Mouse (Mus musculus): ENCODE data around the gene Ttc16.

Ttc16 gene

DNA sequence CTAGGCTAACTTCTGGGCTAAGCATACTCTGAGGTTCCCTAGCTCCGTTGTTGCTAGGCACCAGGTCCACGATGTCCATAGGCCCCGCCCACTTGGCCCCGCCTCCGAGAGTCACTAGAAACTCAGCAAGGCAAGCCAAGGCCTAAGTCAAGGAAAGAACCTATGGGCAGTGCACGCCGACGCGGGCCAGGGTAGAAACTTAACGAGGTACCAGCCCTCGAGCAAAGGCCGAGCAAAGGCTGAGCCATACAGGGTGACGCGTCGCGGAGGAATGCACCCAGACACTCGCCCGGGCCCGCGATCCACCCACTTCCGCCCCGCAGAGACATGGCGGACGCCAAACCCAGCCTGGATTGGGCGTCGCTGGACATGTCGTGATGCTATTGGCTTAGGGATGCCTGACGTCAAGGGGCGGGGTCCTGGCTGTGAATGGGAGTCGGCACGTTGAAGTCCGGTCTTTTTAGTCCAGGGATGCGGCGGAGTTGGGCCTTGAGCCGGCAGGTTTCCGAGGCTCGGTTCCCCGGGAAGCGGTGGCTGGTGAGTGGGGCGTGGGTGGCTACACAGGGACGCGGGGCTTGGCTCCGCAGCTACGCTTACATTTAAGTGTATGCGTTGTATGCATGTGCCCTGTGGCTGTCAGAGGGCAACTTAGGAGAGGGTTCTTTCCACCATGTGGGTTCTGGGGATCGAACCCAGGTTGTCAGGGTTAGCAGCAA, at the start of gene Ttc16, which contains the start of gene Ptrh1:
Gene Ttc16 (minus strand): TSS at position 275 of the 716 bp plus-strand sequence.
Gene Ptrh1 (plus strand): TSS at position 428 of the 716 bp plus-strand sequence.
- peak; percentile 99 for DNase-seq (ENCODE audit: low read depth, low spot score)

DNA sequence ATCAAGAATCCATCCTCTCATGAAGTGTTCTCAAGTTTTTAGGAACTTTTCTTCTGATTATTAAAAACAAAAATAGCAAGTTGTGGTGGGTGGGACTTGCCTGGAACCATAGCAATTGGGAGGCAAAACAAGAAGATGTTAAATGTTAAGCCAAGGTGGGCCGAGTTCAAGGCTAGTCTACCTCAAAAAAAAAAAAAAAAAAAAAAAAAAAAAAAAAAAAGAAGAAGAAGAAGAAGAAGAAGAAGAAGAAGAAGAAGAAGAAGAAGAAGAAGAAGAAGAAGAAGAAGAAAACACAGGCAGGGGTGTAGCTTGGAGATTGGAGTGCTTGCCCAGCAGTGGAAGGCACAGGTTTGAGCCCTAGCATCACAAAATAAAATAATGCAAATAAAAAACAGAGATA, 49.3 kb upstream of the Ttc16 start:
- DNase-seq (ENCODE audit: low read depth, low spot score) = no peak

DNA sequence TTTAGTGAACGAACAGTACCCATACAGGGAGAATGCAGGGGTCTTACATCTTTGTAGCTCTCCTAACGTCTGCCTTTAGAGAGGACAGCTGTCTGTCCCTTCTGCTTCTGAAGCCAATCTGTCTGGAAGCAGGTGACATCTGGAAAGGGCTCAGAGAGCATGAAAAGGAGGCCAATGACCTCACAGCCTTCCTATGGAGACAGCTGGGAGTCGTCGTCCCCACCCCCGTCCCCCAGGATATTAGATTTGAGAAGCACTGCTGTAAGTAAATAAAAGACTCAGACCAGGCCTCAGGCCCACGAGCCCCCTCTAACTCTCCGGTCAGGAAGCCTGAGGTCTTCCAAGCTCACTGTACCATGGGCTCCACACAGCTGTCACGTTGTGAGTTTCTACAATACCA, 48.7 kb upstream of the Ttc16 start:
- no peak for DNase-seq (ENCODE audit: low read depth, low spot score)

DNA sequence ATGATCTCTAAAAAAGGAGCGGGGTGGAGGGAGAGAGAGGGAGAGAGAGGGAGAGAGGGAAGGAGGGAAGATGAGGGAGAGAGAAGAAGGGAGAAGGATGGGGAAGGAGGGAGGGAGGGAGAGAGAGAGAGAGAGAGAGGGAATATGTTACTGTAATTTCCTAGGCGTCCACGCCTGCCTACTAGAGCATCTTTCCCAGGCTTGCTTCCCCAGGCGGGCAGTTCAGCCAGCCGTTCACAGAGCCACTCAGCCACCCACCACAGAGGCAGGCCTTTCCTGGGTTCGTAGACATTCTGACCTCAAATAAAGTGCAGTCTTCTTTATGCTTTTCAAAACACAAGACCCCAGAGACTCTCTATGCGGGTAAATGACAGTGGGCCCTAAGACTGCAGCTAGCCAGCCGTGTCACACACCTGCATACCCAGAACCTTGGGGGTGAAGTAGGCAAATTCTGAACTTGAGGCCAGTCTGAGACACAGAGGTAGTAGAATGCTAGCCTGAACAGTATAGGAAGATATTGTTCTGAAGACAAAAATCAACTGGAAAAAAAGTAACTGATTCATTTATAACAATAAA, 48.2 kb upstream of the Ttc16 start:
- DNase-seq (ENCODE audit: low read depth, low spot score) = no peak

DNA sequence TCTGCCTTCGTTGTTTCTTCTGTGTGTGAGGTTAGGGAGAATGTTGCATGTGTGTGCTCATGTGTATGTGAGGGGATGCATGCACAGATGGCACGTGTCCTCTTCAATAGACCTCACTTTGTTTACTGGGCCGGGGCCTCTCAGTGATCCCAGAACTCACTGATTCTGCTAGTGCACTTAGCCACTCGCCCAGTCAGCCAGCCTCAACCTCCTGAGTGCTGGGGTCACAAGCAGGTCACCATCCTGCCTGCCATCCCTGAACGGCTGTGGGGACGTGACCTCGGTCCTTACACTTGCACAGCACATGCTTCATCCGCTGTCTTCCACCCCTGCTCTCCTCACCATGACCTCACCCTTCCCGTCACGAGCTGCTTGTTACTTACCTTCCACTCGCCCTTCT, 47.7 kb upstream of the Ttc16 start:
- DNase-seq (ENCODE audit: low read depth, low spot score) = peak; percentile 16

DNA sequence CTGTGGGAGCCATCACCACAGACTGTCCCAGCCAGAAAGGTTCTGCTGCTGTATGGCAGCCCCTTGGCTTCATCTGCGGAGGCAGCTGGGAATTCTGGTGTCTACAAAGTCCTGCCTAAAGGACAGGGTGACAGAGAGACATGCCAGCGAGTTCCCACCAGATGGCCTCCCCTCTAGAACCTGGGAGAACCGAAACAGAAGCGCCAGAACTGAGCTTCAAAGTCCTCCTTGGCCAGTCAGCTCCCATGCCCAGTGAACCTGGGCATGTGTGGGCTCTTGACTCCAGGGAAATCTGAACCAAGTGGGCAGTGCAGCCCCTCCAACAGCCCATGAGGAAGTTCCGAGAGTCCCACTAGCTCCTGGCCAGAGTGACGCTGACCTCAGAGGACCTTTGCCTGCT, 47.2 kb upstream of the Ttc16 start:
- DNase-seq (ENCODE audit: low read depth, low spot score) = no peak

DNA sequence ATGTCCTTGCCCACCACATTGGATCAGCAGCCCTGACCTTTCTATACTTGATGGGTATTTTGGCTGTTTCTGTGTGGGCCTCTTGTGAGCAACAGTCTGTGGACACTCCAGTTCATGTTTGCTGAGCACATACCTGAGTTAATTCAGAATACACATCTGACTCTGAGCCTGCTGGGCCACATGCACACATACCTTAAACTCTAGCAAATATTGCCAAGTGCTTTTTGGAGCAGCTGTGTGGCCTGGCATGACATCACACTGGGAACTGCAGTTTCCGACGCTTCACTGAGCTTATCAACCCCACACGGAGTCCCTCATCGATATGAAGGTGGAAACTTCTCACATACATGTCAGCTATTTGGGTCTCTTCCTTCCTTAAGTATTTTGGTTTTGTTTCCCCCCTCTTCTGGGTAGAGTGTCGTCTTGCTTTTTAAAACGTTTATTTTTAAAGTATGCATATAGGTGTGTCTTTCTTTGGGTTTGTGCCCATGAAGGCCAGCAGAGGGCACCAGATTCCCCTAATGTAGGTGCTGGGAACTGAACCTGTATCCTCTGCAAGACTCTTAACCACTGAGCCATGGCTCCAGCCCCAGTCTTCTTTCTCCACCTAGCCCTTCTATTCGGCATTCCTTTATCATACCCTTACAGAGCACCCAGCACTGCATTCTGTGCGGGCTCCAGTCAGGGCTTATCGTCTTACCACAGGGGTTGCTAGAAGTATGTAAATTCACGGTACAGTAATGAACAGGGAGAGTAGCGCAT, 45.8 kb upstream of the Ttc16 start:
- DNase-seq (ENCODE audit: low read depth, low spot score) = peak; percentile 65

DNA sequence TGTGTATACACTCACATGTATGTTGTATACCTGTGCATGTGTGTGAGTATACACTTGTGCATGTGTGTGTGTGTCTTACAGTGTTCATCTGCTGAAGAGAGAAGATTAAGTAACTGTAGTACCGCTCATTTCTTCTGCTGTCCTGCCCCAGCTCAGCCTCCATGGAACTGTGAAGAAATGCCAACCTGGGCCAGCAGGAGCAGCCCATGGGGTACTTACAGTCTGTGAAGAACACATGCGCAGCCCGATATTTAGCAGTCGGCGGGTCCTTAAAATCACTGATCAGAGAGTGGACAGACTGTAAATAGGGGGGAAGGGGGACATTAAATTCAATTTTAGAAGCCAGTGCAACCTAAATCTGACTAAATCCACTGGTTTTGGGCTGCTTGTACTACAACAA, 42.8 kb upstream of the Ttc16 start:
- DNase-seq (ENCODE audit: low read depth, low spot score) = no peak

DNA sequence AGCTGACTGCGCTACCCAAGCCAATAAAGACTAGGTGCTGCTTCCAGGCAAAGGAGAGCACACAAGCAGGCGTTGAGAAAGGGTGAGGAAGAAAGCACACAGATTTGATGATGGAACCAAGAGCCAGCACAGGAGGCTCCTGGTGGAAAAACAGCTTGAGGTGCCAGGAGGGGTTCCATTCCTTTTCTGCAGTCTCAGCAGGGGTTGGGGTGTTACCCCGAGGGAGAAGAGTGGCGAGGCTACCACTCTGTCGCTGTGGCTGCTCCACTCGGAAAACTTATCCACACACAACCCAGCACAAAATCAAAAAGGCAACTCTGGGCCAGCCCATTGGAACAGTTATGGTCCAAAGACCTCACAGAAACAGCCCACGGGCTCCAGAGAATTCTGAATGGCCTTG, 42.2 kb upstream of the Ttc16 start:
- DNase-seq (ENCODE audit: low read depth, low spot score) = no peak

DNA sequence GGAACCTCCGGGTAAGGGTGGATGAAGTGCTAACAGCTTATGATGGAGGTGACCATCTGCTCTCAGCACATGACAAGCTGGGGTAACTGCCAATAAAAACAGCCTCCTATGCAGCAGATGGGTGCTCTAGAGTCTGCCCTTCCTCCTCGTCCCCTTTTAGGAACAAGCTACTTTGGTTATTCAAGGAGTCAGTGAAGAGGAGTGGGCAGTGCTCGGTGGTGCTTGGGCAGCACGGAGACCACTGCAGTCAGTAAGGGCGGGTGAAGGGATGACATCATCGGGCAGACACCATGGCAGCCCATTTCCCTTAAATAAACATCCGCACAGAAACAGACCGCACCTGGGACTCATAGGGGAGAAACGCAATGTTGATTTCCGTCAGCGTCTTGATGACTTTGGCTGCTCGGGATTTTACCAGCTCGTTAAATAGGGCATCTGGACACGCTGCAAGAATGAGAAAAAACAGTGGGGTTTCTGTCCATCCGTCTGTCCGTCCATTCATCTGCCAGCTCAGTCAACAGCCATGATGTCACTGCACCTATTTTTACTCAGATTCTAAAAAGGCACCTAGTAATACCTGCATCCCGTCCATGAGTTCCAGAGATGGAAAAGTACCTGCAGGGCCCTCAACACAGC, 41.6 kb upstream of the Ttc16 start:
- no peak for DNase-seq (ENCODE audit: low read depth, low spot score)

DNA sequence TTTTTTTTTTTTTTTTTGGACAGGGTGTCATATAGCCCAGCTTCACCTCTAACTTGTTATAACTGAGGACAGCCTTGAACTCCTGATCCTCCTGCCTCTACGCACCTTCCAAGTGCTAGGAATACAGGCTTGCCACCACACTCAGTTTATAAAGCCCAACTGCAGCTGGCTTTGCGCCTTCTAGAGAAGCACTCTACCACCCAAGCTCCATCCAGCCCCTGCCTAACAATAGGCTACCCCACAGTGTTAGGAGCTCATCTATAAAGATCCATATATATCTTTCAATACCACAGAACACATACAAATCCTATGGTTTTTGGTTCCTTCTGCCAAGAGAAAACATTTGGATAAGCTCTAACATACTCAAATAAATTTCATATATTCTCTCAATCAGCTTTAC, 41.1 kb upstream of the Ttc16 start:
- no peak for DNase-seq (ENCODE audit: low read depth, low spot score)

DNA sequence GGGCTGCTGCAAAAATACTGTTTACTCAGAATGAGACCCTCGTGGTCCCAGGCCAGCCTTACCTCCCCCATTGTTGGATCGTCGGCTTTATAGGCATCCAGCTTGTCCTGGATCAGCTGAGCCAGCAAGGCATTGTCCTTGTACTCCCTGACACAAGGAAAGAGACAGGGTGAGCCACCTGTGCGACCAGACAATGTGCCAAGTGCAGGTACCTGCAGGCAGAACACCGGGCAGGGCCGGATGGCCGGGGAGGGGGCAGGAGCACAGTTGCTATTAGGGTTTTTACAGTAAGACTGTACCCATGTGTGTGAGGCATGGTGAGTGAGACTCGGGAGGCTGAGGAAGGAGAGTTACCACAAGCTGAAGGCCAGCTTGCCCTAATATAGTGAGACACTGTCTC, 36.5 kb upstream of the Ttc16 start:
- no peak for DNase-seq (ENCODE audit: low read depth, low spot score)

DNA sequence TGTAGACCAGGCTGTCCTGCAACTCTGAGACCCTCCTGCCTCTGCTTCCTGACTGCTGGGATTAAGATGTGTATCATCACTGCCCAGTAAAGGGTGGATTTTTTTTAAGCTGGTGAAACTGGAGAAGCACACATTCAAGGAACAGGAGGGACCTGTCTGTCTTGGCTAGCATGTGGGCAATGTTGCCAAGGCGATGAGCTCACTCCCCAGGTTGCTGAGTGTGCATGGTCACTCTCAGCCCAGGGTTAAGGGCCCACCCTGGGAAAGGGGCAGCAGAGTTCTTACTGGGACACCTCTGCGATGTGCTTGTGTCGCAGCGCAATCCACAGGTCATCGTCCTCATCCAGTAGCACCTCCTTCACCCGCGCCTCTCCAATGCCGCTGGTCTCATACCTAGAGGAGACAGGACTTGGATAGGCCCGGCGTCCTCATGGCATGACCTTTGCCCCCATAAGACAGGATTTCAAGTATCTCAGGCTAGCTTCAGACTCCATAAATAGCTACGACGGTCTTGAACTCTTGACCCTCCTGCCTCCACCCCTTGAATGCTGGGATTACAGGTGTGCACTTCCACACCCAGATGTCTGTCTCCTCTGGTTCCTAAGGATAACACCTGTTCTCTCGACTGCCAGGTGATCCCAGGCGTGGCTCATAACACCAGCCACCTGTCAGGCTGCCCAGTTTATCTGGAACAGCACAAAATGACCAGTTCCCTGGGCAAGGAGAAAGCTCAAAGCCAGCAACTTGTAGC, 33.6 kb upstream of the Ttc16 start:
- no peak for DNase-seq (ENCODE audit: low read depth, low spot score)

DNA sequence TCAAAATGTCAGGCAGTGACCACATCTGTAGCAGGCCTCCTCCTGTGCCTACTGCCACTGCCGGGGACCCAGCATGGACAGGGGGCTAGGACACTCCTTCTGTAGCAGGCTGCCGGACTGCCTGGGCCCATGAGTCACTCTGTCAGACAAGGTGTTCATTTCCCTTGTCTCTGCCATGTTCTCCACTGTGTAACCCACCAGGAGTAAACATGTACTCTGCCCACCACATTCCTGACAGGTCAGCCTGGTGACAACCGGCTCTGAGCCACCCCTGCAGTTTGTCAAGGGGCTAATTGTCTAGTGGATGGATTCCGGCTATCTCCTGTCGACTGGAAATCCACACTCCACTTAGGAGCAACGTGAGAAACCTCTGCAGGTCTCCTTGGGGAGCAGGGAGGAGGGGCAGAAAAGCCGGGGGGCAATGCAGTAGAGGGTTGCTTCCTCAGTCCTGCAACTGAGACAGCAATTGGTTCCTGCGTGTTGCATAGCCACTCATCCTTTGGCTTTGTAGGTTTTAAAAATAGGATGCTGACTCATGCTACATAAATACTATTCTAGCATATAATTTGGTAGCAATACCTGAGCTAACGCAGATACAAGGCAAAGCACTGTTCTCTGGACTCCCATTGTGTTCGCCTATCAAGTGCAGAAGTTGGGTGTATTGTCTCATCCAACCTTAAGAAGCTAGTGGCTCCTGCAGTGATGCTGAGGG, 23.0 kb upstream of the Ttc16 start:
- no peak for DNase-seq (ENCODE audit: low read depth, low spot score)

DNA sequence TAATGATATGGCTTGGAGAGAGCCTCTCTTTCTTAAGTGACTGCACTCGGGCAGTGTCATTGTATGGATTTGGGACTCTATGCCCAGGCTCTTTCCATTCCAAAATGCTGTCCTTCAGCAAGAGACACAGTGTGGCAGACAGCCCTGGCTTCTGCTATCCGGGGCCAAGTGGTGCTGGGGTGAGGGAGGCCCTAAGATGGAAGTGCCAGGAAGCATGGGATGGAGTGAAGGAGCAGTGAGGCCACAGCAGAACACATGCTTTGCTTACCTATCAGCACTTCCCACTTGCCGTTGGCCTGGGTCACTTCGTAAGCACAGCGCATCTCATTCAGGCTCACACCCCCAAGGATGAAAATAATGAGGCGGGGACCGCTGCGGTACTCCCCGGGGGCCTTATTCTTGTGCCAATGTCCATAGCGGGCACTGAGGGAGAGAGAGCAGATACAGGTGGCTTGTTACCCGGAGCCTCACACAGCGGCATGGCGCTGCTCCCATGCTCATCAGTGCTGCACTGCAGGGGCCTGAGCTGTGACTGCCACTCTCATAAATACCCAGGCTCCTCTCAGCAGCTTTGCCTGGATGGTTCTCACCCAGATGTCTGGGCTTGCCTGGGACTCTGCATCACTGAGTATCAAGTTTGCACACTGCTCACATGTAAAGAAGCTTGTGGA, 20.4 kb upstream of the Ttc16 start:
- DNase-seq (ENCODE audit: low read depth, low spot score) = no peak

DNA sequence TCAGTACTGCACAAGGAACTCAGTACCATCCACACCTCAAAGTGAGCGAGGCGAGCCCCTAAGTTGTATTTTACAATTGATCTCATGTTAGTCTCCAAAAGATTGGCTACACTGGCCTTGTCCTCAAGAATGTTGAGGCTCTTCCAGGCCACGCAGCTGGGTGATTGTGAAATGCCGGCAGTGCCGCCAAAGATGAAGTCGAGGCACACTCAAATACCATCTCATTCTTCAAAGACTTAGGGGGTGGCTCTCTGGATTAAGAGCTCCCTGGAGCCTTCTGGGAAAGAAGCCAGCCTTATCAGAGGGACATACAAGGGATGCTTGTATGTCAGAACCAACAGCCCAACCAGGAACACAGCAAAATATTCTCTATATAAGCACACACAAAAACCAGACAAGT, 15.9 kb upstream of the Ttc16 start:
- DNase-seq (ENCODE audit: low read depth, low spot score) = no peak

DNA sequence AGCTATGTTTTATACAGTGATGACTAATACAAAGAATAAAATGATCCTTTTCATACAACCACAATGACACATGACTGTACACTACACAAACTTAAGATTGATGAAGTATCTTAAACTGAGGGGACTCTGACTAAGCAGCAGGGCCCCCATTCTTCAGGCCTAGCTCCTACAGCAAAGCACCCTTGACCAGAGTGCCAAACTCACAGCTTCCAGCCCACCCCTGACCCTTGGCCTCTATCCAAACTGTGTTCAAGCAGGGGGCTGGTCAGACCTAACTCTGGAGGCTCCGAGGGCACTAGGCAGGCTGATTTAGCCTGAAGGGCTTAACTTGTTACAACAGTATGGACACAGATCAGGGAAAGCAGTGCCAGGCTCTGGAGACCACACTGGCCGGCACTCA, 13.1 kb upstream of the Ttc16 start:
- DNase-seq (ENCODE audit: low read depth, low spot score) = no peak

DNA sequence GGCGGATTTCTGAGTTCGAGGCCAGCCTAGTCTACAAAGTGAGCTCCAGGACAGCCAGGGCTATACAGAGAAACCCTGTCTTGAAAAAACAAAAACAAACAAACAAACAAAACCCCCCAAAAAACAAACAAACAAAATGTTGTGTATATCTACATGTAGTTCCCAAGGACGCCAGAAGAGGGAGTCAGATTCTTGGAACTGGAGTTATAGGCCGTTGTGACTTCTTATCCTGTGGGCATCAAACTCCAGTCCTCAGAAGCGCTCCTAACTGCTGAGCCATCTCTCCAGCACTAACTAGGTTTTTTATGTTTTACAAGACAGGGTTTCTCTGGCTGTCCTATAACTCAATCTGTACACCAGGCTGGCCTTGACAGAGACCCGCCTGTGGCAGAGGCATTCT, 11.7 kb upstream of the Ttc16 start:
- DNase-seq (ENCODE audit: low read depth, low spot score) = peak; percentile 62

DNA sequence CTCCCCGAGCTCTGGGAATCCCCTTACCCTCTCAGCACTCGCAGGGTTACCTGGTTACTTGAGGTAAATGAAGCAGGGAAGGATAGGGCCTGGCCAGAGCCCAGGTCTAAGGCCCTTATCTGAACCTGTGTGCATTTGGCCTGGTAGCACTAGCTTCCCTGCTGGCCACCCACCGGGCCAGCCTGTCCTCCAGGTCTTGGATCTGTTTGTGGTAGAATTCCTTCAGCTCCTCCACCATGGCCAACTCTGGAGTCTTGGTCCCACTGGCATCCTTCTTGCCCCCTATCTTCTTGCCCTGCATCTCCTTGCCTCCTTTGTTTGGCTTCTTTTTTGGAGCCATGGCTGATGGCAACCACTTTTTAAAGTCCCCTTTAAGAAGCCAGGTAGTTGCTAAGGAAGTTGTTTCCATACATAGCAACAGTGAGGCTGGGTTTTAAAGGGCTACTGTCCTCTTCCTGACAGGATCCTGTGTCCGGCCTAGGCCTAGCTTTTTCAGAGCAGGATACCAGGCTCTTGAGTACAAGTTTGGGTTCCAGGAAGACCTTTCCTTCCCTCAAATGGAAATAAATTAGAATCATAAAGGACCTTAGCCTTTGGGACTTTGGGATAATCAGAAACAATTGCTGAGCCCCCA, 8.7 kb upstream of the Ttc16 start, which contains the start of gene Cfap157:
Gene Cfap157 (minus strand): TSS at position 381 of the 634 bp plus-strand sequence.
- peak; percentile 47 for DNase-seq (ENCODE audit: low read depth, low spot score)

DNA sequence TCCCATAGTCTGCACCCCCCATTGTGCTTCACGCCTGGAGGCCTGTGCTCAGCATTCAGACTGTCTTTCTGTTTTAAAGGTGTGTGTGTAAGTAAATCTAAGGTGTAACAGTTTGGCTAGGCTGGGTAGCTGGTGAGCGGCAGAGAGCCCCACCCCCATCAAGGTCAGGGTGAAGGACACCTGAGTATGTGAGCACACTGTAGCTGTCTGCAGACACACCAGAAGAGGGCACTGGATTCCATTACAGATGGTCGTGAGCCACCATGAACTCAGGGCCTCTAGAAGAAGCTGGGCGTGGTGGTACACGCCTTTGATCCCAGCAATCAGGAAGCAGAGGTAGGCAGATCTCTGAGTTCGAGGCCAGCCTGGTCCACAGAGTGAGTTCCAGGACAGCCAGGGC, 6.3 kb upstream of the Ttc16 start:
- DNase-seq (ENCODE audit: low read depth, low spot score) = peak; percentile 75

All from ZHBTc4 (cell line).